Mouse (Mus musculus) heart, embryonic 15.5 days (tissue): ENCODE data around the gene Lrch4. TPM values are rescaled to one million over a fixed set of nuclear protein-coding genes. Genes with fewer than 3 reads are reported as not detected.

ENCODE experiments used
- ATAC-seq: fragments of 200-750 bp; cut with Nextera tagmentation; replicated peaks from 2 replicates; pipeline ENCODE4 v1.8.0; 2017; ENCODE audit warnings: low read depth, moderate TSS enrichment; ENCODE audit not compliant: insufficient number of reproducible peaks, insufficient read depth, low FRiP score
- H3K27ac ChIP-seq: fragments of 300-500 bp; sonication (generic); 2 replicates; pipeline ENCODE4 v1.5.1; 2015; ENCODE audit warnings: mild to moderate bottlenecking, inconsistent platforms
- H3K27me3 ChIP-seq: fragments of 300-500 bp; sonication (generic); 2 replicates; pipeline ENCODE4 v1.6.1; 2015; ENCODE audit warnings: inconsistent platforms
- H3K36me3 ChIP-seq: fragments of 300-500 bp; sonication (generic); 2 replicates; pipeline ENCODE4 v1.6.1; 2015; ENCODE audit warnings: mild to moderate bottlenecking, inconsistent platforms
- H3K4me1 ChIP-seq: fragments of 300-500 bp; sonication (generic); replicated peaks from 2 replicates; pipeline ENCODE4 v1.6.1; 2015; ENCODE audit warnings: inconsistent platforms
- H3K4me2 ChIP-seq: fragments of 300-500 bp; sonication (generic); 2 replicates; pipeline ENCODE4 v1.6.1; 2015; ENCODE audit warnings: inconsistent platforms, mild to moderate bottlenecking, moderate library complexity
- H3K4me3 ChIP-seq: fragments of 300-500 bp; sonication (generic); 2 replicates; pipeline ENCODE4 v1.5.1; 2015; ENCODE audit warnings: mild to moderate bottlenecking, inconsistent platforms
- H3K9ac ChIP-seq: fragments of 300-500 bp; sonication (generic); 2 replicates; pipeline ENCODE4 v1.6.1; 2015; ENCODE audit warnings: mild to moderate bottlenecking, inconsistent platforms
- H3K9me3 ChIP-seq: fragments of 300-500 bp; sonication (generic); replicated peaks from 2 replicates; pipeline ENCODE4 v1.6.1; 2016; ENCODE audit warnings: inconsistent platforms
- WGBS: fragments of 180-500 bp; shearing (Covaris S2); methylation state at CpG from one replicate; pipeline ENCODE4 v1.1.7; 2015; ENCODE audit warnings: mixed read lengths; 5-methylcytosine and 5-hydroxymethylcytosine counted together
- polyA plus RNA-seq: library from polyadenylated mRNA; unstranded; fragments of >200 nt; fragmentation: Nextera tagmentation; extraction: Ambion mirVana; gene quantifications from 2 replicates; pipeline ENCODE4 v1.2.1, GENCODE M21; 2015

The Lrch4 gene
- 20.7 and 26.7 TPM in 2 replicates for polyA plus RNA-seq

DNA sequence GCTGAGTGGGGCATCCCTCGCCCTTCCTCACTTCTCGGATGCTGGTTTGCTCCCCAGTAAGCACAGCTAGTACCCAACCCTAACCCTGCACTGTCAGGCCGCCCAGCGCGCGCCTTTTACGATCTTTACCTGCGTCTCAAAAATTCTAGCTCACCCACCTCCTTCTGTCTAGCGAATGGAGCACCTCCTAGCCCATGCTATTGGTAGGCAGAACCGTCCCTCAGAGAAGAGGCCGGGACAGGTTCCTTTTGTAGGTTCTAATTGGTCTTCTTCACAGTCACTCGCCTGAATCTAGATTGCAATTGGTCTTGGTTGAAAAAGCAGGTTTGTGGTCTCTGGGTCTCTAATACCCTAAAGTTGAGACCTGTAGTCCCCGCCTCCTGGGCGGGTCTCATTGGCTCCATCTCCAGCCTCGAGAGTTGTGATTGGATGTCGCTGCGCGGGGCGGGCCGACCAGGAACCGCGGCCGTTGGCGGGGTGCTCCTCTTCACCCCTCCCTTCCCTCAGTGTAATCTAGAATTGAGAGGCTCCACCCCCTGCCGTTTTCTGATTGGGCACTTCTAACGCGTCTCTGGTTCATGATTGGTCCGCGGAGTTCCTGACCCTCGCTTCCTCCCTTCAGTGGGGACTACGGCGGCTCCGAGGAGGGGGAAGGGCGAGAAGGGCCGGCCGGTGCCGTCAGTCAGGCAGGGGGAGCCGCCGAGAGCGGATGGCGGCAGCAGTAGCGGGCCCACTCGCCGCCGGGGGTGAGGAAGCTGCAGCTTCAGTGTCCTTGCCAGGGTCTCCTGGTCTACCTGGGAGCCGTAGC is at the start of gene Lrch4, which contains the start of the genes Fbxo24 and Gm20605:
Lrch4 (plus strand) TSS at position 624 of the 808 bp plus-strand sequence.
Fbxo24 (minus strand) TSS at position 505 of the 808 bp plus-strand sequence.
Gm20605 (plus strand) TSS at position 678 of the 808 bp plus-strand sequence.
- ATAC-seq: peak; percentile 97
- WGBS: under 1% methylated on average over 46 of the region's 46 CpGs
- Histone ChIP-seq H3K4me1 (peaks cover 34% of the 10 kb centered on the region), H3K36me3 (peaks cover 2% of the 10 kb centered on the region; the same call in 1 of the 2 replicates), H3K4me3 (peak within 1 kb of the TSS; percentile 93), H3K9ac (peak within 1 kb of the TSS; percentile 88), H3K27me3 (no peaks in the 10 kb centered on the region), H3K4me2 (peak within 1 kb of the TSS; percentile 89), H3K27ac (peak within 1 kb of the TSS; percentile 94), H3K9me3 (no peaks in the 10 kb centered on the region)

DNA sequence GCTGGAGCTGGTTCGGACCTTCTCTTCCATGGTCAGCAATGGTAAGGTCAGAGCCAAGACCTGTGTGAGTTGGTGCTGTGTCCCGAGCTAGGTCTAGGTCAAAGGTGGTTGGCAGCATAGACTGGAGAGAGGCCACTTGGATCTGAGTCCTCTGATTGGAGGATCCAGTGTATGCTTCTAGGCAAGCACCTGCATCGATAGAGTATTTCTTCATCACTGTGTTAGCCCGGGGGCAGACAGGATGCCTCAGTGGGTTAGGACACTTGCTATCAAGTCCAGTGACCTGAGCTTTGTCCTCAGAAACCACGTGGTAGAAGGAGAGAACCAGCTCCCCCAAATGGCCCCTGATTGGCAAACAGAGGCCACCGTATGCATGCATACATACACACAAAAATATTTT is 48.7 kb upstream of the Lrch4 start:
- ATAC-seq: no peak
- H3K9ac ChIP-seq: no peak overlapping the region
- H3K4me2 ChIP-seq: no peak overlapping the region
- no peak overlapping the region for H3K27ac ChIP-seq
- WGBS: 65% methylated on average over 6 of the region's 6 CpGs
- no peak overlapping the region for H3K4me3 ChIP-seq
- peaks cover 25% of the 10 kb centered on the region for H3K27me3 ChIP-seq
- peaks cover 11% of the 10 kb centered on the region for H3K4me1 ChIP-seq
- no peaks in the 10 kb centered on the region for H3K36me3 ChIP-seq
- H3K9me3 ChIP-seq: no peaks in the 10 kb centered on the region

DNA sequence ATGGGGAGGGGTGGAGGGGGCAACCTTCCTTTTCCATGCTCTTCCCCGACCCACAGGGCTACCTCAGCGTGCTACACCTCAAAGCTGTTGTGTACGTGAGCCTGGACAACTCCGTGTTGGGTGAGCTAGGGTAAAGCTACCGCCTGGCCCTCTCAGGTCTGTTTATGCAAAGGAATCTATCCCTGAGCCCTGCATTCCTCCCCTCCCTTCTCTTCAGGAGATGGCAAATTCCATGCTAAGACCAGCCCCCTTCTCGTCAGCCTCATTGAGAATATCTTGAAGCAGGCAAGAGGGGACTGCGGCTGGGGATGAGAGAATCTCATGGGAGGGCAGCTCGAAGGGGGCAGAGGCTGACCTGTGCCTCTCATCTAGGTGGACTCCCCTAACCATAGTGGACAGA is 46.2 kb upstream of the Lrch4 start:
- Histone ChIP-seq H3K36me3 (no peaks in the 10 kb centered on the region), H3K4me3 (no peak overlapping the region), H3K27ac (no peak overlapping the region), H3K9ac (no peak overlapping the region), H3K4me1 (peaks cover 11% of the 10 kb centered on the region), H3K27me3 (peaks cover 25% of the 10 kb centered on the region), H3K9me3 (no peaks in the 10 kb centered on the region), H3K4me2 (no peak overlapping the region)
- WGBS: 22% methylated on average over 8 of the region's 8 CpGs
- ATAC-seq: no peak

DNA sequence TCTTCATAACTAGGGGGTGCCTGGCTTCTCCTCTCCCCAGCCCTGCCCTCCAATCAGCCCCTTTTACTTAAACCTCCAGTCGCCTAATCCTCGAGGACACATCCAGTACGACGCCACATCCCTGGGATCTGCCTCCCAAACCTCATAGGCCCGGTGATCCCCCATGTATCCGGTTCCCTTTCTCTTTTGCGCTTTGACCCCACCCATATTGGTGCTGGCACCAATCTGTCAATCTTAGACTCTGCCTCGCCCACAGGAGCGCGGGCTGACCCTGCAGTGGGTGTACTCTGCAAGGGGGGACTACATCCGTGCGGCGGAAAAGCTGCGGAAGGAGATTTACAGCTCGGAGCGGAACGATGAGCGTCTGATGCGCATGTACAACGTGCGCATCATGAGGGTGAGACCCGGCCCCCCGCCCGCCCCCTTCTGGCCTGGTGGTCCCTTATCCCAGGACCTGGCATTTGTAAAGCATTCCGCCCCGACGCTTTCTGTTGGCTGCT is 45.2 kb upstream of the Lrch4 start:
- Histone ChIP-seq H3K4me3 (peak overlapping the region; percentile 48), H3K4me2 (peak overlapping the region; percentile 76), H3K4me1 (peaks cover 11% of the 10 kb centered on the region), H3K27me3 (peaks cover 25% of the 10 kb centered on the region), H3K9me3 (no peaks in the 10 kb centered on the region), H3K27ac (no peak overlapping the region), H3K9ac (peak overlapping the region; percentile 42), H3K36me3 (no peaks in the 10 kb centered on the region)
- whole genome bisulfite sequencing: 13% methylated on average over 27 of the region's 27 CpGs
- 0 out of 2 replicates have a peak, but pooled peaks have one; percentile 21 for ATAC-seq

DNA sequence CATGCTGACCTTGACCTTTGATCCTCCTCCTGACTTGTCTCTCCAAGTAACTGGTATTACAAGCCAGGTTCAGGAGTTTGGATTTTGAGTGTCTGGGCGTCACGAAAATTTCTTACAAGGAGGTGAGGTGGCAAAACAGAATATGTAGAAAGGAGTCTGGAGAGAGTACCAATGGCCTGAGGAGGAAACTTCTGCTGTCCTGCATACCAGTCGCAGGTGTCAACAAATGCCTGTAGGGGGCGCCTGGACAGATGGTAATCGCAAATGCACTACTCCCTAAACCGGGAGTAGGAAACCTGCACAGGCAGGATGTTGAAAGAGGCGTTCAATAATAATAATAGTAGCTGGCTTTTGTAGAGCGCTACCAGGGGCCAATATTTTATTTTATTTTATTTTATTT is 43.9 kb upstream of the Lrch4 start:
- peaks cover 11% of the 10 kb centered on the region for H3K4me1 ChIP-seq
- H3K9me3 ChIP-seq: no peaks in the 10 kb centered on the region
- no peak overlapping the region for H3K27ac ChIP-seq
- no peak overlapping the region for H3K9ac ChIP-seq
- 29% methylated on average over 8 of the region's 8 CpGs for WGBS
- H3K27me3 ChIP-seq: peaks cover 25% of the 10 kb centered on the region
- no peak overlapping the region for H3K4me2 ChIP-seq
- no peak for ATAC-seq
- H3K36me3 ChIP-seq: no peaks in the 10 kb centered on the region
- no peak overlapping the region for H3K4me3 ChIP-seq

DNA sequence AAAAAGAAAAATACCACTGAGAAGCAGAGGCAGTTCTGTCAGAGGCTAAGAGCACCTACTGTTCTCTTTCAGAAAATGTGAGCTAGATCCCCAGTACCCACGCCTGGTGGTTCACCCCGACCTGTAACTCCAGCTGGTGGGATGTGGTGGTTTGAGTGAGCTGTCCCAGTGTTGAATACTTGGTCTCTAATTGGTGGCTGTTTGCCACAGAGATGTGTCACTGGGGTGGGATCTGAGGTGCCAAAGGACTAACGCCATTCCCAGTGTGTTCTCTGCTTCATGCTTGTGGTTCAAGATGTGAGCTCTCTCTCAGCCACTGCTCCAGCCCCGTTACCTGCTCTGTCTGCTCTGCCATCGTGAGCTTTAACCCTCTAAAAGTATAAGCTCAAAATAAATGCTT is 38.4 kb upstream of the Lrch4 start:
- Histone ChIP-seq H3K4me1 (no peaks in the 10 kb centered on the region), H3K36me3 (no peaks in the 10 kb centered on the region), H3K9me3 (no peaks in the 10 kb centered on the region), H3K27me3 (no peaks in the 10 kb centered on the region), H3K9ac (no peak overlapping the region), H3K27ac (no peak overlapping the region), H3K4me2 (no peak overlapping the region), H3K4me3 (no peak overlapping the region)
- 75% methylated on average over 5 of the region's 5 CpGs for WGBS
- ATAC-seq: no peak

DNA sequence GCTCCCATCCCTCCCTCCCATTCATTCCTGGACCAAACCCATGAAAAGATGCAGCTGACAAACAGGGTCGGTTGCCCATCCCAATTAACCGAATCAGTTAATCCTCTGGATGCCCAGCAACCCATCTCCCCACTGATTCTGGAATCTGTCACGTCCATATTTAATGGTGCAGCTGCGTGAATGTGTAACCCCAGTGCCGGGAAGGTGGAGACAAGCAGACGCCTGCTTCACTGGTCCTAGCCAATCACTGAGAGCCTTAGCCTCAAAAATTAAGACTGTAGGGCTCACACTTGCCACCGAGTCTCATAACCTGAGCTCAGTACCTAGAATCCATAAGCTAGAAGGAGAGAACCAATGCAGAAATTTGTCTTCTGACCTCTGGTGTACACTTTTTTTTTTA is 33.0 kb upstream of the Lrch4 start:
- no peaks in the 10 kb centered on the region for H3K27me3 ChIP-seq
- peaks cover 13% of the 10 kb centered on the region for H3K4me1 ChIP-seq
- 77% methylated on average over 7 of the region's 7 CpGs for WGBS
- no peak overlapping the region for H3K9ac ChIP-seq
- ATAC-seq: no peak
- H3K36me3 ChIP-seq: peaks cover 6% of the 10 kb centered on the region
- no peak overlapping the region for H3K4me3 ChIP-seq
- H3K9me3 ChIP-seq: no peaks in the 10 kb centered on the region
- no peak overlapping the region for H3K27ac ChIP-seq
- no peak overlapping the region for H3K4me2 ChIP-seq

DNA sequence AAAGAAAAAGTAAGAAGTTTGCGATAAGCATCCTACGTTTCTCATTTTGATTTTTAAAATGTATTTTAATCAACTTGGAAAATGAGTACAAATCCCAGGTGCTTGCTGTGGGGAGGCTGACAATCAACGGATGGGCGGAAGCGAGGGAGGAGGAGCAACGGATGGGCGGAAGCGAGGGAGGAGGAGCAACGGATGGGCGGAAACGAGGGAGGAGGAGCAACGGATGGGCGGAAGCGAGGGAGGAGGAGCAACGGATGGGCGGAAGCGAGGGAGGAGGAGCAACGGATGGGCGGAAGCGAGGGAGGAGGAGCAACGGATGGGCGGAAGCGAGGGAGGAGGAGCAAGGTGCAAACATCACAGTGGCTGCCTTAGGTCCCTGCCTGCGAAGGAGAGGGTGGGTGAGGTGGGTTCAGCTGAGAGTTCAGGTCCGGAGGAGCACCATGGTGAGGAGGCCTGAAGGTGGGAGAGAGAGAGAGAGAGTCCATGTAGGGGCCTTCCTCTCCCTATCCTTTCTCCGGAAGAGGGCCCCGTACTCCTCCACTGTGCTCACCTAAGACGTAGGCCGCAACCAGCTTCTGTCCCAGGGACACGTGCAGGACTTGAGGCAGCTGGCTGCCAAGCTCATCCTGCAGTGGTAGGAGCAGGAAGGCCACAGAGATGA is 32.2 kb upstream of the Lrch4 start:
- H3K4me2 ChIP-seq: peak overlapping the region; percentile 18; the same call in 1 of the 2 replicates
- no peak overlapping the region for H3K4me3 ChIP-seq
- H3K9ac ChIP-seq: no peak overlapping the region
- H3K9me3 ChIP-seq: no peaks in the 10 kb centered on the region
- WGBS: 35% methylated on average over 30 of the region's 30 CpGs
- peaks cover 6% of the 10 kb centered on the region for H3K36me3 ChIP-seq
- ATAC-seq: no peak
- H3K27ac ChIP-seq: no peak overlapping the region; the same call in 1 of the 2 replicates
- peaks cover 13% of the 10 kb centered on the region for H3K4me1 ChIP-seq
- H3K27me3 ChIP-seq: no peaks in the 10 kb centered on the region

DNA sequence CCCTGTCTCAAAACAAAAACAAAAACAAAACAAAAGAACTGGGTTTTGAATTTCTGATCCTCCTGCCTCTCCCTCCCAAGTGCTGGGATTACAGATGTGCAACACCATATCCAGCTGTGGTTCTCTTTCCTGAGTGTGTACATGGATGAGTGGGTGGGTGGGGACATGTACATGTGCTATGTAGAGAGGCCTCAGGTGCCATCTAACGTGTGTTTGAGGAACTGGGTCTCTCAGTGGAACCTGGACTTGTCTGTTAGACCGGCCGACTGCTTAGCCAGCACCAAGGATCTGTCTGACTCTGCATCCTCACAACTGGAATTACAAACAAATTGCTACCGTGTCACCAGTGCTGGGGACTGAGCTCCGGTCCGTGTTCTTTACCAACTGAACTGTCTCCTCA is 31.3 kb upstream of the Lrch4 start:
- Histone ChIP-seq H3K4me2 (no peak overlapping the region), H3K4me3 (no peak overlapping the region), H3K27me3 (no peaks in the 10 kb centered on the region), H3K9ac (no peak overlapping the region), H3K9me3 (no peaks in the 10 kb centered on the region), H3K36me3 (peaks cover 6% of the 10 kb centered on the region), H3K27ac (no peak overlapping the region), H3K4me1 (peaks cover 17% of the 10 kb centered on the region)
- ATAC-seq: no peak
- WGBS: 91% methylated on average over 6 of the region's 6 CpGs

DNA sequence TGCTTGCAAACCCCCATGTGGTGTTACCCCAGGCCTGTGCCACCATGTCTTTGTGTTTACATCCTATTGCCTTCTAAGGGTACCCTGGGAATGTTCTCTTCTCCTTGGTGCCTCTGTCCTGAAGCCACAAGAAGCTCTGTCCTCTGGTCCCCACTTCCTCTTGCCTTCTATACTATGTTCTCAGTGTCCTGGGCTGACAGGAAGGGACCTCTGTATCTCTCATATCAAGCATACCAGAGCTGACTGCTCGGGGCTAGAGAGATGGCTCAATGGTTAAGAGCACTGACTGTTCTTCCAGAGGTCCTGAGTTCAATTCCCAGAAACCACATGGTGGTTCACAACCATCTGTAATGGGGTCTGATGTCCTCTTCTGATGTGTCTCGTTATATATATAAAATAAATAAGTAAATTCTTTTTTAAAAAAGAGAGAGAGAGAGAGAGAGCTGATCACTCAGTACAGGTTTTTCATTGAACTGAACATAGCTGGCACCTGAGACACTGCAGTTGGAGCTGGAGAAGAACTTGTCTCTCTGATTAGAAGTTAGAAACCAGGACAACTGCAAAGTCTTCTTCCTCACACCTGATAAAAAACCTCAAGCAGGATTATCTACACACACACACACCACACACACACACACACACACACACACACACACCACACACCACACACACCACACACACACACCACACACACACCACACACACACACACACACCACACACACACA is 30.7 kb upstream of the Lrch4 start:
- peaks cover 6% of the 10 kb centered on the region for H3K36me3 ChIP-seq
- no peaks in the 10 kb centered on the region for H3K27me3 ChIP-seq
- 69% methylated on average over 2 of the region's 2 CpGs for WGBS
- H3K4me3 ChIP-seq: no peak overlapping the region
- H3K9ac ChIP-seq: no peak overlapping the region
- ATAC-seq: no peak
- H3K27ac ChIP-seq: no peak overlapping the region
- peaks cover 20% of the 10 kb centered on the region for H3K4me1 ChIP-seq
- no peaks in the 10 kb centered on the region for H3K9me3 ChIP-seq
- H3K4me2 ChIP-seq: no peak overlapping the region

DNA sequence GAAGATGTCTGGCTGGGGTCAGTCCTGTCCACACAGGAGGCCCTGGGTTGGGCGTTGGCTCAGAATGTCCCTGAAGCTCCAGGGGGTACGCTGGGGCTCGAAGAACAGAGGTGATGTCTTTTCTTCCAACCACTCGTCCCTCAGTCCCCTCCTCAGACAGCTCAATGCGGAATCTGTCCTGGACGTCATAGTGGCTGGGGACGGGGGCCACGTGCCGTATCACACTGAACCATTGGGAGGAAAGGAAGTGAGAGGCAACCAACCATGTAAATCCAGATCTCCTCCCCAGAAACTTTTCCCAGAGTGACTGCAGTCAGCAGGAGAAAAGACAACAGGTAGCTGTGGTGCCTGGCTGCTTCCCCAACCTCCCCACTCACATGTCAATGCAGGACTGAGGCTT is 29.3 kb upstream of the Lrch4 start:
- Histone ChIP-seq H3K4me3 (peak overlapping the region; percentile 81), H3K36me3 (peaks cover 10% of the 10 kb centered on the region), H3K4me1 (peaks cover 21% of the 10 kb centered on the region), H3K27ac (peak overlapping the region; percentile 91; the same call in 1 of the 2 replicates), H3K27me3 (no peaks in the 10 kb centered on the region), H3K9ac (peak overlapping the region; percentile 80), H3K4me2 (peak overlapping the region; percentile 91), H3K9me3 (no peaks in the 10 kb centered on the region)
- no peak for ATAC-seq
- WGBS: 55% methylated on average over 9 of the region's 9 CpGs
